Mouse (Mus musculus) thymus, postnatal 36 days (tissue): Measurements from ENCODE around the gene Rab43.

Experiments
- DNase-seq, 2 experiments: peaks; one replicate each; pipeline ENCODE4 v3.0.0; 2022; ENCODE audit warnings: mixed read lengths in 2 of 2

Gene Rab43

DNA sequence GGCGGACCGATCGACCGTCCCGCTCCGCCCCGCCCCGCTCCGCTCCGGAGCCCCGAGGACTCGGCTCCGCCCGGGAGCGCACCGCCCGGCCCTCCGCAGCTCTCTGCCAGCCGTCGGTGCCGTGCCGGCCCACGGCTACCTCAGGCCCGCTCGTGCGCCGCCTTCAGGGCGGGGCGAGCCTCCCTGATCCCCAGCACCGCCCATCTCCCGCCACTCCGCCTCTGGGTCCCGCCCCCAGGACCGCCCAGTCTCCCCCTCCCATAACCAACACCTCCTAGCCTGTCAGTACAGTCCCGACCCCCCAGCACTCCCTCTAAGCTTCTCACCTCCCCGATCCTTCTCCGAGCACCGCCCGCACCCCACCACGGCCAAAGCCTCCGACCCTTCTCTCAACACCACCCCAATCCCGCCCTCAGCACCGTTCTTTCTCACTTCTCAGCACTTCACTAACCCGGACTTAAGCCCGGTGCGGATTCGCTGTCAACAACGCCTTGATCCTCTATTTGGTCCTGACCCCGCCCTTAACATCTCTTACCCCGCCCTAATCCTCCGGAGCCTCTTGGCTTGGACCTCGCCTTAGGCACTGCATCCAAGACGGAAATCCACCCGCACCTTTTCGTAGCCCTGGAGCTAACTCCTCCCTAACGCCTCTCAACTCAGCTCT, at the start of gene Rab43:
Gene Rab43, minus strand, starts transcription at position 490 of the 664 bp plus-strand sequence.
- DNase-seq, result peak; percentile 95 to 96

DNA sequence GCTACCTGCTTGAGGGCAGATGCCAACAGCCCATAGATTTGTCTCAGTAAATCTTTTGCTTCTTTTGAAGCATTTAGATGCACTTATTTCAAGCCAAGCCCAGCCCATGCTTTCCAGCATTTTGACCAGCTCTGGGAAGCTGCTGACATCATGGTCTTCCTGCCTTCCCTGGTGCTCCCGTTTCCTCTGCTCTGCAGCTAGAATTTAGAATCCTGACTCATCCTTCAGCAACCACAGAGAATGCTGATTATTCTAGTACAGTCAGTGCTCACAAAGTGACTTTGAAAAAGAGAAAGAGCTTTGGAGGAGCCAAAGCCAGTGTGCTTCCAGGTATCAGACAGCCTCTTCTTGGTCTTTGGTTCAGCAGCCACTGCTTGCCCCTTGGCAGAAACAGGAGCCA, 45.1 kb upstream of the Rab43 start:
- DNase-seq, result no peak

DNA sequence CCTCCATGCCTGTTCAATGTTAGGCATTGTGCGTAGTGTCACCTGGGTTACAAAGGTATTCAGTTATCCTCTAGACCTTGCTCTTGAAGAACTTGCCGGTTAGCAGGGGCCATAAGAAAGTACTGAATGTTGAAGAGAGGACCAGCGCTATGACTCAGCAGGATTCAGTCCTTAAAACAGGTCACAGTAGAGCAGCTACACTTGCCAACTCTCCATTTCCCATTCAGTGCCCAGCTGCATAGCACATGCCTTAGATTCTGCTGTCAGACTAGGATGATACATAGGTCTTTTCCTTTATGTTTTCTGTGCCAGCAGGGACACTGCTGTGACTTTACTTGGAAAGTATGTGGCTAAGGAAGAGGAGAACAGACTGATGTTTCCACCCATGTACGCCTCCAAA, 41.5 kb upstream of the Rab43 start:
- no peak for DNase-seq

DNA sequence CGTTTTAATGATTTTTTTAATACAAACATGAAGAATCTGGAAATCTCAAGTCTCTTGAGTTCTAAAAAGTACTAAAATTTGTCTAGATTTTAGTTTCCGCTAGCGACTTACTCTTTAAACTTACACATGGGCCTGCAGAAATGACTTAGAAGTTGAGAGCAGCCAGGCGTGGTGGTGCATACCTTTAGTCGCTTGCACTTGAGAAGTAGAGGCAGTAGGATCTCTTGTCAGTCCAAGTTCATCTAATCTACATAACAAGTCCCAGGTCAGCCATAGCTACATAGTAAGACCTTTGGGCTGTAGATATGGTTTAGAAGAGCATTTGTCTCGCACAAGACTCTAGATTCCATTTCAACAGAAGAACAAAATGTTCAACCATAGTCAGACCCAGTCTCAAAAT, 39.9 kb upstream of the Rab43 start:
- no peak for DNase-seq

DNA sequence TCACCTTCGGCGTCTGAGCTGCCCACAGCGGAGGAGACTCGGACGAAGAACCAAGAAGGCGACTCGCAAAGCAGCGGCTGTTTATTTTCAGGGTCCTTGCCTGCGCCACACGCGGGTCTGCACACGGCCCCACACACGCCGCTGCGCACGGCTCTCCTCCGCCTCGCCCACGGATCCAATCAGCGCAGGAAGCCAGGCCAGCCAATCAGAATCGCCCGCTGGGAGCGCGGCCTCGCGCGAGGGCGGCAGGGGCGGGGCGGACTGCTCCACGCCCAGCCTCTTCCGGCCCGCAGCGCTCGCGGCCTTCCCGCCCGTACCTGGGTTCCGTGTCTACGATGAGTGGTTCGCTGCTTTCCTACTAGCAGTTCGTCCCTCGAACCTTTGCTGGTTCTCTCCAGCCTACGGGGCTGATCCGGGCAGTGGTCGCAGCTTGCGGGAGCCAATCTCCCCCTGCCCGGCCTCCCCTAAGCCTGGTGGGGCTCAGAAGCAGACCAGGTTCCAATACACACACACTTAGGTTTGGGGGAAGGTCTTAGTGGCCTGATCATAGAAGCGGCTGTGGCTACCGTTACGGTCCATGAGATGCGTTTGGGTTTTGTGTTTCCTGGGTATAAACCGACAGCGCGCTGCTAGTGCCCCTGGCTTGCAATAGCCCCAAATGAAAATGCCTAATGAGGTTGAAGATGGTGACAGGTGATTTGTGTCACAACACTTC, 39.1 kb upstream of the Rab43 start, which contains the start of gene Cnbp:
Gene Cnbp, minus strand, starts transcription at position 207 of the 715 bp plus-strand sequence.
- peak; percentile 96 to 97 for DNase-seq

DNA sequence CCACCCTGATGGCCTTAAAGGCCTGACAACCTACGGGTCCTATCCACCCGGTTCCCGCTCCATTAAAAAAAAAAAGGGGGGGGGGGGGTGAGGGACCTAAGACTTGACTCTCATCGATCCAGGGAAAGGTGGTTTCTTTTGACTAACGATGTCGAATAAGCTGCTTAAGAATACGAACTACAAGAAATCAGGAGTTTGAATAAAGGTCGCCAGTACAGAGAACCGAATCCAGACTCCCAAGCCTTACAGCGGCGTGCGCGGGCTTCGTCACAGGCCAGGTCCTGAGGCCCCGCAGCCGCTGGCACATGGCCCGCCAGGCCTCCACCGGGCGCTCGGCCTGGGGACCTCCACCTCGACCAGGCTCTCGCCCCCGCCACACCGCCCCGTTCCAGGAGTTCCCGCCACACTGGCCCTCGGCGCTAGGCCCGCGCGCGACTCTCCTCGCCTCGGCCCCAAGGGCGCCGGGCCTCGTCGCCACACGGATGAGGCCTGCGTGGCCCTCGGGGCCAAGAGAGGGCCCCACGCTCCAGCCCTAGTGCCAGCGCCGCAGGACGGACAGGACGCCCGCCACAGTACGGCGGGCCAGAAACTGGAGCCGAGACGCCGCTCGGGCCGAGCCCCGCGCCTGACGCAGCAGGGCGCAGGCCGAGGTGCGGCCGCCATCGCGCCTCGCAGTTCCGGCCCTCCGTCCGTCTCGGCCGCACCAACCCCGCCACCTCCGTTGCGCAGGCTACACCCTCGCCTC, 38.4 kb upstream of the Rab43 start:
- DNase-seq, result no peak

DNA sequence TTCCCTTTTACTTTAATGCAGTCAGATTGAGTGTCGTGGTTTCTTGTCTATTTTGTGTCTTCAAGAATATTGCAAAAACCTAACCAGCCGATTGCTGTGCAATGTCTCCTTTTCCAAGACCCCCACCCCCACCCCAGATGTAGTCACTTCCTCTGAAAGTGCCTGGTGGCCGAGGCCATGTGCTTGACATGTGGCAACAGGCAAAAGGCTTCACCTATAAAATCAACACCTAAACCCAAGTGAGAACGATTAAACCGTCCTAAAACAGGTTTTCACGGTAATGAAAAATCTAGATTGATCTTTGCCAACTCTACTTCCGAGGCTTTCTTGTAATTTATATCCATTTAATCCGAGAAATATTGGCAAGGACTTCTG, 37.8 kb upstream of the Rab43 start:
- DNase-seq, result peak in 1 of 2 experiments; percentile 28

DNA sequence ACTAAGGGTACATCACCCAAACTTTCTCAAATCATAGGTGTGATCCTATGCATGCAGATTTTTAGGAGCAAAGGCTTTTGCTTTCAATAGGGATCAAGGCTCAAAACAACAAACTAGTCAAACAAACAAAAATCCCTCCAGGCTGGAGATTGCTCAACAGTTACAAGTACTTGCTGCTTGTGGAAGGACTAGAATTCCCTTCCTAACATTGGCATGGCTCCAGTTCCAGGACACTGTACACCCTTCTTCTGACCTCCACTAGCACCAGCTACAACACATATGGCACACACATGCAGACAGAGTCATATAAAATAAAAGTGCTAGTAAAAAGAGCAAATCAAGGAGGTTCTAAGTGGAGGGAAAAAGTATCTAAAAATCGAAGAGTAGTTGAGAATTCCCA, 34.8 kb upstream of the Rab43 start:
- no peak for DNase-seq

DNA sequence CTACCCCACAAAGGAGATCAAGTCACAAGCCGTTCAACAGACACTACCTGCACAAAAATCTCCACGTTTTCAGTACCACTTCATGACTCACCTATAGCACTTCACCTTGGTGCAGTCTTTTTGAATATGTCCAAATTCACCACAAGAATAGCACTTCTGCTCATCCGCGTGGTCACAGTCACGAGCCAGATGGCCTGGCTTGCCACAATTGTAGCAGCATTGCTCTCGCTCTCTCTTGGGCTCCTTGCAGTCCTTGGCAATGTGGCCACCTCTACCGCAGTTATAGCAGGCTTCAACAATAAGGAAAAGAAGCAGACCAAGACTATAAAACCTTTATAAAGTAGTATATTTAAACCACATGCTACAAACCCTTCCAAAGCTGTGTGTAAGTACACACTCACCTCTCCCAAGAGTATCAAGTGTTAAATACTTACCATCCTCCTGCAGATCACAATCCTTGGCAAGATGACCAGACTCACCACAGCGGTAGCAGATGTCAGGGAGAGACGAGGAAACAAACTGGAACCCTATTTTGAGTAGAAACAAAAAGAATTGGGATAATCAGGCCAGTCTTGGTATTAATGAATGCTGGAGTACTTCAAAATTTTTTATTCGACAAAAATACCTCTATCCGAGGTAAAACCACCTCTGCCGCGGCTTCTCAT, 33.2 kb upstream of the Rab43 start:
- DNase-seq, result no peak

DNA sequence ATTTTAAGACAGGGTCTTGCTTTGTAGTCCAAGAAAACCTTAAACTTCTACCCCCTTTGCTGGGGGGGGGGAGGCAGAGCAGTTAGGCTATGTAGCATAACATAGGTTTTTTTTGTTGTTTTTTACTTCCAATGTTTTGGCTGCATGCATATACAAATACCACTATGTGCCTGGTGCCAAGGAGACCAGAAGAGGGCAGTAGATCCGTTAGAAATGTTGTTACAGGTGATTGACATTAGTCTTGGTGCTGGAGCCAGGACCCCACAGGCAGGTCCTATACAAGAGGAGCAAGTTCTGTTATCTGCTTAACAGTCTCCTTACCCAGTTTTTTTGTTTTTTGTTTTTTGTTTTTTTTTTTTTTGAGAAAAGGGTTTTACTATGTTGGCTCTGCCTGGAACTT, 30.3 kb upstream of the Rab43 start:
- peak in 1 of 2 experiments; percentile 15 for DNase-seq

DNA sequence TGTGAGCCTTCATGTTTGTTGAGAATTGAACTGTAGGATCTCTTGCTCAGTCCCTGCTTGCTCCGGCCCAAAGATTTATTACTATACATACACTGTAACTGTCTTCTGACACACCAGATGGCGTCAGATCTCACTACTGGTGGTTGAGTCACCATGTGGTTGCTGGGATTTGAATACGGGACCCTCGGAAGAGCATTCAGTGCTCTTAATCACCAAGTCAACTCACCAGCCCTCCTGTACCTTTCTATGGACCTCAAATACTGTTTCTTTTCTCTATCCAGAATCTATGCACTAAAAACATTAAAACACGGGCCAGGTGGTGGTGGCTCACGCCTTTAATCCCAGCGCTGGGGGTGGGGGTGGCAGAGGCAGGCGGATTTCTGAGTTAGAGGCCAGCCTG, 29.7 kb upstream of the Rab43 start:
- DNase-seq, result no peak

DNA sequence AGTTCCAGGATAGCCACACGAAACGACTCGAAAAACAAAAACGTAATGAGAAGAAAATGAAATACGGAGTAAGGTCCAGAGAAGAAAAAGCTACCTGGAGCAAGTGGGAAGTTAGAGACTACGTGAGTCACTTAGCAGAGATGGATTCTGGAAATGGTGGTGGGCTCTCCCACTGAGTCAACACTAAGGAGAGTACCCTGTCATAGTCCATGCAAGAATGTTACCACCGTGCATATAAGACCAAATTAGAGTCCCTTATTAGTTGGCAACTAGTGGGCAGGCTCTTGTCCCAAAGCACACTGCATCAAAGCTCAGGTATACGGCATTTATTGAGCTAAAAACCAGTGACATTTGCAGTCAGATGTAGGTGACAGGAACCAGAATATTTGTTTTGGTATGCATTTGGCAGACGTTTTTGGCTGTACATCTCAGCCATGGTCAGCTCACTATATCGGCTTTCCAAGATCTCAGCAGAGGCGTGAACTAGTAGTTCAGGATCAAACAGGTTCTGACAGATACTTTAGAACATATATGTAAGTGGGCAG, 27.9 kb upstream of the Rab43 start:
- no peak for DNase-seq

DNA sequence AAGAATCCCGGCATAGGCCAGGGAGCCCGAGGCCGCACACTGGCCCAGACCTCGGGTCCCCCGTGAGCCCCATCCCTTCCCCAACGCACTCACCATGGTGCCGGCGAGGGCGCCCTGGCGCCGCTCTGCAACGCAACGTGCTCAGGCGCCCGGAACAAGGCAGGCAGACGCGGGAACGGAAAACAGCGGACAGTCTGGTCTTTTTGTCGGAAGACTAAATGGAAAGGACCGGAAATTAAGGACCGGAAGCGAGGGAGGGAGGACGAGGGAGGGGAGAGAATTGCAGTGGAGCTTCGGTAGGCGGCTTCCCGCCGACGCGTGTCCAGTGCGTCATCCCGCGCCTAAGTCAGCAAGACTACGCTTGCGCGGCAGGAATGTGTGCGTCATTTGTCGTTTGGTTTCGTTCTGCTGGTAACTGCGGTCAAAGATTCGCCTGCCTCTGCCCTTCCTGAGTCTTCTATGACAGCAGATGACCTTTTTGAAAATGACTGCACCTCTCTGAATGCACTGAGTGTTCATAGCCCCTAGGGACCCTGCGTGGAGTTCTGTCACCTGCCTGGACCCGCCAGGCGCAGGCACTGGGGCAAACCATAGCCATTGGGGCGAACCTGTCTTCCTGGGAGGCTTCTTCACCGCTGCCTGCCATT, 26.7 kb upstream of the Rab43 start, which contains the start of gene Isy1:
Gene Isy1, minus strand, starts transcription at position 248 of the 647 bp plus-strand sequence.
- DNase-seq, result peak; percentile 82 to 87

DNA sequence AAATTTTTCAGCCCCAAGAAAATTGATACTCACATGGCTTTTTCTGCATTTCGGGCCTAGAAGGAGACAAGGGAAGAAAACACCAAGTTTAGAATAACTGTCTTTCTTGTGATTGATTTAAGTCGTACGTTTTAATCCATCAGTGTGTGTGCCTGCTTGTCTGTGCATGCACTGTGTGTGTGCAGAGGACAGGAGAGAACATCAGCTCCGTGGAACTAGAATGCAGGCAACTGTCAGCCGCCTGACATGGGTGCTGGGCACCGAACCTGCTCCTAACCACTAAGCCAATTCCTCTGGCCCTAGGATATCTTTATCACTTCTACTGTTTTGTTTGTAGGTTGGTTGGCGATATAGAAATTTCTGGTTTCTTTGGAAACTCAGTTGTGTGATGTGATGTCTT, 23.7 kb upstream of the Rab43 start, which contains the start of gene Gm45140:
Gene Gm45140, minus strand, starts transcription at position 101 of the 400 bp plus-strand sequence.
- no peak for DNase-seq

DNA sequence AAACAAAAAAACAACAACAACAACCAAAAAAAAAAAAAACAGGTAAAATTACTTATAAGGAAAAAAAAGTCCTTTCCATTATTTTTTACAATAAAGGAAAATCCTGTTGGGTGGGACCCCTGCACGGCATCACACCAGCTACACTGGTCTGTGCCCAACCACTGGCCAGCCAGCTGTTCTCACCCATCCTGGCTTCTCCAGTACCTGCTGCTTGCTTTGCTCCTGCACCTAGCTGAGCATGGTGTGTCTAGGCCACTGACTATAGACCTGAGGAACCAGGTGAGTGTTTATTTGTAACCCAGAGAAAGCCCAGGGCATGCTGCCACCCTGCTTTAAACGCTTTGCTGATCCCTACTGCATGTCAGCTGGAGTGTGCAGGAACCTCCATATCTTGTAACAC, 8.4 kb upstream of the Rab43 start:
- DNase-seq, result no peak

DNA sequence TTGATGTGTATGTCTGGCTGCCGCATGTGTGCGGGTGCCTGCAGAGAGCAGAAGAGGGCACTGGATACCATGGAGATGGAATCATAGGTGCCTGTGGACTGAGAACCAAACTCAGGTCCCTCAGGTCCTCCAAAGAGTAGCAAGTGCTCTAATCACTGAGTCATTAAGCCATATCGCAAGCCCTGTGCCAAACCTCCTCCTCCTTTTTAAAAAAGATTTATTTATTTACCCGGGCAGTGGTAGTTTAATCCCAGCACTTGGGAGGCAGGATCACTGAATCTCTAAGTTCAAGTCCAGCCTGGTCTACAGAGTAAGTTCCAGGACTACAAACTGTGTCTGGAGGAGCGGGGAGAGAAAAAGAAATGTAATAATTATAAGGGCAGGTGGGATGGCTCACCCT, 2.5 kb upstream of the Rab43 start:
- no peak for DNase-seq

DNA sequence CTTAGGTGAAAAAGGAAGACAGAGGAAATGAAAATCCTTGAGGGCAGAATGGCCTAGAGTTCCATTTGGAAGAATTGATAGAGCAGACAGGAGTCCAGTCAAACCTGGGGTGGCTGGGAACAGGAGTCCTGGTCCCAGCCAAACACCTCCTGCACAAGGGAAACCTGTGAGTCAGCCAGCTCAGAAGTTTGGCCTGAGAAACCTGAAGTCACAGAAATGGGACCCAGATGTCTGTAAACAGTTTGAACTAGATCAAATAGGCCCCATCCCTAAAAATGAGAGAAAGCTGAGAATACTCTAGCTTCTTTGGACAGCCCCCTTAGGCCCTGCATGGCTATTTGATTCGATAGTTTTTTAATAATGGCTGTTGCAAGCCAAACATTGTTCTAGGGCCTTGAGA, 692 bp upstream of the Rab43 start:
- no peak for DNase-seq

DNA sequence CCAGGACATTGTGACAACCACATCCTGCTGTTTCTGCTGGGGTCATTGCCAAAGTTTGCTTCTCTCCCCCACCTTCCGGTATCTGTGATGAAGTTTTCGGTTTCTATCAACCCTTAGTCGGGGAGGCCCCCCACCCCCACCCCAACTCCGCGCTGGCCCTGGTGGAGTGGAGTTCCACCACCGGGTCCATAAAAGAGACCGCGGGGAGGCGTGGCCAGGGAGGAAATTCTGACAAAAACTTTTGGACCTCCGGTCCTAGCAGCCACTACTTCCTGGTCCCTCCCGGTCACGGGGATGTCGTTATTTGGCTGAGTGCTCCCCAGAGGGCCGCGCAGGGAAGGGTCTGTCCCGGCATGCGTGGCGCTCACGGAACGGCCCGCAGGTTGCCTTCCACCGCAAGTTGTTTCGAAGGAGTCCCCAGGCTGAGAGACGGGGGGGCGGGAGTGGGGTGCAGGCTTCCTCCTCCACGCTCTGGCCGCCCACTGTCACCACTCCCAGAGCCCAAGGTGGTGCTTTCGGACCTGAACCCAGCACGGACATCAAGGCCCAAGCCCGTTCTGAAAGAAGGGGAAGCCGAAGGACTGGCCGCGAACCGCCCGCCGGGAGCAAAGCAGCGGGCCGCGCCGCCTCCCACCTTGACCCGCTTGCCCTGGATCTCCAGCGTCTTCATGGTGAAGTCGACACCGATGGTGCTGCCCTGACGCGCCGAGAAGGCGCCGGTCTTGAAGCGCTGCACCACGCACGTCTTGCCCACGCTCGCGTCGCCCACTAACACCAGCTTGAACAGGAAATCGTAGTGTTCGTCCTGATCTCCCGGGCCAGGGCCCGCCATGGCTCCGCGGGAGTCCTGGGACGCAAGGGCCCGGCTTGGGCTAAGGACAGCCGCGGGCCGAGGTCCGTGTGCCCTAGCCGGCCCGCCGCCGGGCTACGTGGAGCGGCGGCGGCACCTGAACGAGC, 973 bp downstream of the Rab43 start:
- DNase-seq, result peak; percentile 57 to 59

DNA sequence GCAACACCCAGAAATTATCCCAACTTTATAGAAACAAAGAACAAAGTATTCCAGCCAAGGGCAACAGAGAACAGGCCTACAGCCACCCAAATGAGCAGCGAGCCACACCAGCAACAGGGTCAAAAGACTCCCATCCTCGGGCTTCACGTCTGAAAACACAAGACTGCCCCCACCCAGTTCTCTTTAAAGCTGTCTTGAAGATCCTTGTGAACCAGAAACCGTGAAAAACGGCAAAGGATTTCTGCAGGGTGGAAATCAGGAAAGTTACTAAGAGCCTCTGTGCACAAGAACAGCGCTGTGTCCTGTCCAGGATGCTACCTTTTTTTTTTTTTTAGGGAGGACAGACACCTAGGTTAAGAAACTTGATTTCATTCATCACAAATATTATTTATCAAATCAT, 1.7 kb downstream of the Rab43 start:
- DNase-seq, result no peak

DNA sequence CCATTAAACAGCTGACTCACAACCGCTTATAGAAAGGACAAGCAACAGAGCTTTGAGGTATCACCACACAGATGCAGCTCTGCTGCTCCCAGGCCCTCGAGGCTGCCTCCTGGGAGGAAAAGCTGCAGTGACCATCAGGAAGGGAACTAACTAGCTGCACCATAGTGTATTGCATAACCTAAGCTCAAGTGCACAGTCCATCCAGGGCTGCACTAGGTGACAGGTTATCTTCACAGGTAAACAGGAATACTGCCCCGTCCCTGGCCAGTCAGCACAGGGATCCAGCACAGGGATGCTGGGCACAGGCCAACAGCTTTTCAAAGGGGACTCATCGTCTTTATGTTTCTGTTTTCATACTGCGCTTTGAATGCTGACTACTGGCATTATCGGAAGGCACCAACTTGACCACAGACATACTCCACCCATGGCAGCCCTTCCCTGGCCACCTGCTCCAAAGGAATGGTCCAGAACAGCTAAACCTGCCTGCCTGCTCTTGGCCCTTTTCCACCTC, 2.3 kb downstream of the Rab43 start:
- no peak for DNase-seq

DNA sequence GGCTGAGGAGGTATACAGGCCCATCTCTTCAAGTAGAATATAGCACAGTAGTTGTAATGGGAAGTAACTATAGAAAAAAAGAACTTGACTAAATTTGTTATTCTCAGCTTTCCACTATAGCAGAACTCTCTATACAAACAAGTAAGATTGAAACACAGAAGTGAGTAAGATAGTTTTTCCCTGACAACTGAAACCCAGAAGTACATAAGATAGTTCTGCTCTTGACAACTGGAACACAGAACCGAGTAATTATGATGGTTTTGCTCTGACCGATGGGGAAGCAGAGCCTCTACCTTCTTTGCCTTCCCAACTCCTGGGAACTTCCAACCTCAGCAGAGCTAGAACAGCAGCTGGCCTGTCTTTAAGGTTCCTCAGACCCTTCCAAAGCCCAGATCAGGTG, 2.8 kb downstream of the Rab43 start:
- DNase-seq, result no peak
